Mouse (Mus musculus) left cerebral cortex, postnatal 14 days (tissue): Measurements from ENCODE around the gene Trim33. TPM values are rescaled to one million over a fixed set of nuclear protein-coding genes. Genes with fewer than 3 reads are reported as not detected.

Source experiments
- DNase-seq, 2 experiments: peaks; one replicate each; pipeline ENCODE4 v3.0.0; 2021 to 2022; ENCODE audit warnings: low spot score in 2 of 2, mixed read lengths in 1 of 2
- intact Hi-C: fragments of 180-260 bp; cut with DNase I; formaldehyde crosslinking; loops from one replicate; pipeline ENCODE4 v1.15.1; 2025
- total RNA-seq, 2 experiments: library from RNA; stranded (reverse); gene quantifications; 2 replicates each; pipeline ENCODE4 v1.2.3; 2021

Gene Trim33
- total RNA-seq, 2 experiments from 2014 or later, result 54.5 to 55.0 TPM

GRCm38 (mm10) chr3:103346658-103347057 lies 67.6 kb downstream of the Trim33 start:
- no peak for DNase-seq
- intact Hi-C loops, result no loop called here

DNA sequence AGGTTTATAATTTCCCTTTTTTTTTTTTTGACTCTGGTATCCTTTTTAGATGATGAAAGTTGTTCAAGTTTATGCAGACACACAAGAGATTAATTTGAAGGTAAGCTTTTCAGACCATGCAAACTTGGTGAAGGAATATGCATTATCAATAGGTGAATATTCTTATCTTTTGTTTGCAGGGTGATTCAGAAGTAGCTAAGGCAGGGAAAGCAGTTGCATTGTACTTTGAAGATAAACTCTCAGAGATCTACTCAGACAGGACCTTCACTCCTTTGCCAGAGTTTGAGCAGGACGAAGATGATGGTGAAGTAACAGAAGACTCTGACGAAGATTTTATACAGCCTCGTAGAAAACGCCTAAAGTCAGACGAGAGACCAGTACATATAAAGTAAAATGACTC lies 74.4 kb downstream of the Trim33 start:
- intact Hi-C loops, result loop anchor here (10.0 kb wide), 1 partner anchor 299 kb away; the partner anchor contains the start of gene Nras
- no peak for DNase-seq

GRCm38 (mm10) chr3:103354041-103354440 lies 74.9 kb downstream of the Trim33 start:
- no peak for DNase-seq
- intact Hi-C loops, result loop anchor here (10.0 kb wide), 1 partner anchor 299 kb away; the partner anchor contains the start of gene Nras

GRCm38 (mm10) chr3:103361150-103361549 lies 82.1 kb downstream of the Trim33 start:
- intact Hi-C loops, result no loop called here
- DNase-seq, result no peak

GRCm38 (mm10) chr3:103364182-103364945 lies 85.3 kb downstream of the Trim33 start:
- intact Hi-C loops, result no loop called here
- no peak for DNase-seq

GRCm38 (mm10) chr3:103367176-103367970 lies 88.3 kb downstream of the Trim33 start:
- no peak for DNase-seq
- intact Hi-C loops, result no loop called here

DNA sequence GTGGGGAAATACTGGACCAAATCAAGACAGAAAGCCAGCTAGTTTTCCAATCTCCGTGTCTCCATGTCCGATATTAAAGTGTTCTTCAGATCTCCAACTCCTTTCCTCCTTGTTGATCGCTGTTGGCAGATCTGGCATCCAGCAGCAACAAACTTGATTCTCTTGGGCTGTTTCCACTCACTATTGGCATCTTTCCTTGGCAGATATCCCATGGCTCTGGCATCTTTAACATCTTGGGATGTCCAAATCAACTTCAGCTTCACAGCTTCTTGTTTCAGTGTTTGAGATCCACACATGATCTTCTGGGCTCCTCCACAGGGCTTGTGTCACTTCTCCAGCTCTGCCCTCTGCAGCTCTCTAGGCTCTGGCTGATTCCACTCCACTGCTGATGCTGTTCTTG lies 89.6 kb downstream of the Trim33 start:
- no peak for DNase-seq
- intact Hi-C loops, result no loop called here

GRCm38 (mm10) chr3:103374028-103374427 lies 94.9 kb downstream of the Trim33 start:
- intact Hi-C loops, result no loop called here
- peak; percentile 55 to 66 for DNase-seq

DNA sequence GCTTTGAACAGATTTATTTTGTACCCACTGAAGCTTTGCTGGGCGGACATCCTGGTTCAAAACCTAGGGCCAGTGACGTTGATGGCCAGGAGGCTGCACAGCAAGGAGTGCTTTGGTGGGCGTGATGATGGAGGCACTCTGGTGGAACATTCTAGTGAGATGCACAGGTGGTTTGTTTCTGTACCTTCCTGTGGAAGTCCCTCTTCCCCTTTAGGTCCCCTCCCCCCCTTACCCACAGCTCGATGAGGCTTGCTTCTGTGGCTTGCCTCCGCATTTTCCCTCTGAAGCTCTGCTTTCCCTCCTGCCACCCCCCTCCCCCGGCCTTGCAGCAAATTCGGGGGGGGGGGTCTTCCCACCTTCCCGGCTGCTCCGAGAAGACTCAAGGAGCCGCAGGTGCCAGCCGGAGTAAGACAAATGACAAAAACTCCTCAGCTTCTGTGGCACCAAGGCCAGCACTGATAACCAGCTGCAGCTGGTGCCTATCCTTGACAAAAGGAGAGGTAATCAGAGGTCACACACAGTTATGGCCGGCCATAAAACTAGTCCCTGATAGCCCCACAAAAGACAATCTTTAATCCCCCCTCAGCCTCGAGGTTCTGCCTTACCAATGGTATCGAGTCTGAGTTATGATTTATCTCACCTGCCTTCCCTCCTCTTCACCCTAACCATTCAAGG lies 96.2 kb downstream of the Trim33 start:
- intact Hi-C loops, result no loop called here

DNA sequence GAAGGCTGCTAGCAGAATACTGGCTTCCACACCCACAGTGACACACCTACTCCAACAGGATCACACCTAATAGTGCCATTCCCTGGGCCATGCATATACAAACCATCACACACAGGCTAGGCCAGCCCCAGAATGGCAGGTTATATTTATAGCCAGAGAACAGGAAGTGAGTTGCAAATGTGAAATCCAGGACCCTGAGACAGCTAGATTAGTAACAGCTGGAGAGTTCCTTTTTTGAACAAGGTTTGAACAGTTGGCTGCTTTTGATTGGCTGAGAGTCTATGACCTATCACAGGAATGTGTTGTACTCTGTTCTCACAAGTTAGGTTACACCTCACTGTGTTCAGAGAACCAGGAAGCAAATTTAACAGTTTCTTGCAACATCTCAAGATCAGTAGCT lies 98.9 kb downstream of the Trim33 start:
- intact Hi-C loops, result no loop called here
- peak; percentile 32 to 77 for DNase-seq

More for the DNA sequence above, 96.2 kb downstream of the Trim33 start:
- DNase-seq, result no peak

- intact Hi-C loops, result no loop called here
- DNase-seq, result no peak
Measured at GRCm38 (mm10) chr3:103379371-103379770, 100.3 kb downstream of the Trim33 start.

GRCm38 (mm10) chr3:103380814-103381213 lies 101.7 kb downstream of the Trim33 start:
- intact Hi-C loops, result loop anchor here (5.0 kb wide), 1 partner anchor 194 kb away; no protein-coding TSS in a partner anchor
- no peak for DNase-seq

DNA sequence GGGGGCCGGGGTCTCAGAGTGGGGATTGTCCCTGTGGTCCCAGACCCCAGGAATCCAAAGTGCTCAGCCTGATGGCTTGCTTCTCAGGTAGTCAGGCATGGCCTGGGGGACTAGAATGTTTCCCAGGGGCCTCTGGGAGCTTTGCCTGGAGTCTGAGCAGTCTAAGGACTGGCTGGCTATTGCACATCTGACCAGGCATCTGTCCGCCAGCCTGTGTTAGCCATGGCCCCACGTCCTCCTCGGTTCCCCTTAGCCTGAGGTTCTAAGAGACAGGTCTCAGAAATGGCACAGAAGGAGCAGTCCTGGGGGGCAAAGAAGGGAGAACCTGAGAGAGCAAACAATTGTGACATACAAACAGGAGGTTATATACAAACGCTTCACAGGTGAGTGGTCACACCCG lies 102.3 kb downstream of the Trim33 start:
- intact Hi-C loops, result loop anchor here (5.0 kb wide), 1 partner anchor 194 kb away; no protein-coding TSS in a partner anchor
- DNase-seq, result no peak

GRCm38 (mm10) chr3:103382872-103383567 lies 103.9 kb downstream of the Trim33 start:
- DNase-seq, result peak; percentile 93 to 95
- intact Hi-C loops, result loop anchor here (5.0 kb wide), 1 partner anchor 196 kb away; no protein-coding TSS in a partner anchor

- no peak for DNase-seq
- intact Hi-C loops, result loop anchor here (5.0 kb wide), 1 partner anchor 197 kb away; no protein-coding TSS in a partner anchor
Measured at GRCm38 (mm10) chr3:103384486-103384885, 105.4 kb downstream of the Trim33 start.

GRCm38 (mm10) chr3:103384949-103385348 lies 105.9 kb downstream of the Trim33 start:
- intact Hi-C loops, result loop anchor here (5.0 kb wide), 1 partner anchor 198 kb away; no protein-coding TSS in a partner anchor
- DNase-seq, result no peak

- no peak for DNase-seq
- intact Hi-C loops, result no loop called here
Measured at GRCm38 (mm10) chr3:103385383-103386291, 106.5 kb downstream of the Trim33 start.
